Mouse (Mus musculus): ENCODE results near the gene B4galt2. TPM values are rescaled to one million over a fixed set of nuclear protein-coding genes. Genes with fewer than 3 reads are reported as not detected.

The B4galt2 gene
- polyA plus RNA-seq, 1 experiment from 2014 or later: 38.7 TPM

DNA sequence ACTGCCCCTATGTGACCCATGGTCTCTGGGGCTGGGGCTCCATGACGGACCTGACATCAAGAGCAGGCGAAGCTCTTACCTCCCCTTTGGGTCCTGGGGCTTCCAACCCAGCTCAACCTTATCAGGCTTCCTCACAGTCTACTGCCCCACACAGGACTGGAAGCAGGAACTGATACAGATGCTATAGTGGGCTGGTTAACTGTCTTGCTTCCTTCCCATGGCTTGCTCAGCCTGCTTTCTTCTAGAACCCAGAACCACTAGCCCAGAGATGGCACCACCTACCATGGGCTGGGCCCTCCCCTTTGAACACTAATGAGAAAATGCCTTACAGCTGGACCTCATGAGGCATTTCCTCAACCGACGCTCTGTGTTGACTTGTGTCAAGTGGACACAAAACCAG lies 34.1 kb upstream of the B4galt2 start:
- 75% methylated on average over 4 of the region's 4 CpGs for WGBS
- Histone ChIP-seq H3K27ac (no peak overlapping the region), H3K9me3 (no peaks in the 10 kb centered on the region), H3K36me3 (peaks cover 3% of the 10 kb centered on the region; the same call in 1 of the 2 replicates), H3K27me3 (peaks cover 5% of the 10 kb centered on the region; the same call in 1 of the 2 replicates), H3K4me1 (peaks cover 27% of the 10 kb centered on the region), H3K9ac (no peak overlapping the region), H3K4me2 (no peak overlapping the region), H3K4me3 (no peak overlapping the region)
- no peak for ATAC-seq (ENCODE audit: insufficient number of reproducible peaks, insufficient read depth, low FRiP score, low TSS enrichment, low read depth)

DNA sequence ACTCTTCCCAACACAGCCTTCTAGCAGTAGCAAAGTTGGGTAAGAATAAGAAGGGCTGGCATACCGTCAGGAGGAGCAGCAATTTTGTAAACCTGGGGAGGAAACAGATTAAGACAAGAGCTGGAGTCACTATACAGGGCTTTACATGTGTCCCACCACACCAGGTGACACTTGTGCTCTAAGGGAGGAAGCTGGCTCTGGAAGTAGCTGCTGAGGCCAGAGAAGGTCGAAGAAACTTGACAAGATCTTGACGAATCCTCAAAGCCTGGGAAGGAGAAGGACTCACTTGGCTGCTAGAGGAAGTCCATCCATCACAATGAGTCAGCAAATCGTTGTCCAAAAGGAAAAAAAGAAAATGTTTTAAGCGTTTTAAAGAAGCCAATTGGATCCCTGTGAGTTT lies 33.1 kb upstream of the B4galt2 start:
- ATAC-seq (ENCODE audit: insufficient number of reproducible peaks, insufficient read depth, low FRiP score, low TSS enrichment, low read depth): no peak
- Histone ChIP-seq H3K4me3 (peak overlapping the region; percentile 66; the same call in 1 of the 2 replicates), H3K9me3 (no peaks in the 10 kb centered on the region), H3K27ac (no peak overlapping the region), H3K9ac (no peak overlapping the region), H3K36me3 (peaks cover 14% of the 10 kb centered on the region), H3K4me2 (peak overlapping the region; percentile 100; the same call in 1 of the 2 replicates), H3K27me3 (peaks cover under 1% of the 10 kb centered on the region; the same call in 1 of the 2 replicates), H3K4me1 (peaks cover 32% of the 10 kb centered on the region)
- 88% methylated on average over 5 of the region's 5 CpGs for WGBS

DNA sequence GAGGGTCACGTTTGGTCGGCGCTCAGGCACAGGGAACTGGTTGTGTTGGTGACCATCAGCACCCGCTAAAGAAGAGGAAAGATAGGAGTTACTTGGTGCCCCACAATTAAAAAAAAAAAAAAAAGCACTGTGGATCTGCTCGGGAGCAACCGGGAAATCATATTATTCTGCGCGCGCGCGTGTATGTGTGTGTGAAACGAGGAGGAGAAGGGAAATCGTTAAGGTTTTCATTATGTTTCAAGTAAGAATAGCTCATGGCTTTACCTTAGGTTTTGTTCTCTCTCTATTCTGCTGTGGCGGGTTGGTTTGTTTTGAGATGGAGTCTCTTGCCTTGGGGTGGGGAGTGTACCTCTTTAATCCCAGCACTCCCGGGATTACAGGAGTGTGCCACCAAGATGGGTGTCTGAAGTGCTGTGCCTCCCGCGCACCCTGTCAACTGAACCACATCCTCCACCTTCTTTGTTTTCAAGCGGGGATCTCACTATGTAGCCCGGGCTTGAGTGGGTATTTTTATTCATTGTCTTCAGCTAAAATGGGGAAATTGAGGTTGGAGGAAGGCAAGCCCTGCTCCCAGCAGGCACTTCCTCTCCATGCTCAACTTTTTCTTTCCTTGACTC lies 32.3 kb upstream of the B4galt2 start:
- Histone ChIP-seq H3K36me3 (peaks cover 21% of the 10 kb centered on the region), H3K4me1 (peaks cover 32% of the 10 kb centered on the region), H3K9me3 (no peaks in the 10 kb centered on the region), H3K27ac (peak overlapping the region; percentile 80), H3K9ac (peak overlapping the region; percentile 84), H3K4me2 (peak overlapping the region; percentile 100), H3K27me3 (no peaks in the 10 kb centered on the region), H3K4me3 (peak overlapping the region; percentile 66)
- ATAC-seq (ENCODE audit: insufficient number of reproducible peaks, insufficient read depth, low FRiP score, low TSS enrichment, low read depth): no peak
- WGBS: 6% methylated on average over 19 of the region's 19 CpGs

DNA sequence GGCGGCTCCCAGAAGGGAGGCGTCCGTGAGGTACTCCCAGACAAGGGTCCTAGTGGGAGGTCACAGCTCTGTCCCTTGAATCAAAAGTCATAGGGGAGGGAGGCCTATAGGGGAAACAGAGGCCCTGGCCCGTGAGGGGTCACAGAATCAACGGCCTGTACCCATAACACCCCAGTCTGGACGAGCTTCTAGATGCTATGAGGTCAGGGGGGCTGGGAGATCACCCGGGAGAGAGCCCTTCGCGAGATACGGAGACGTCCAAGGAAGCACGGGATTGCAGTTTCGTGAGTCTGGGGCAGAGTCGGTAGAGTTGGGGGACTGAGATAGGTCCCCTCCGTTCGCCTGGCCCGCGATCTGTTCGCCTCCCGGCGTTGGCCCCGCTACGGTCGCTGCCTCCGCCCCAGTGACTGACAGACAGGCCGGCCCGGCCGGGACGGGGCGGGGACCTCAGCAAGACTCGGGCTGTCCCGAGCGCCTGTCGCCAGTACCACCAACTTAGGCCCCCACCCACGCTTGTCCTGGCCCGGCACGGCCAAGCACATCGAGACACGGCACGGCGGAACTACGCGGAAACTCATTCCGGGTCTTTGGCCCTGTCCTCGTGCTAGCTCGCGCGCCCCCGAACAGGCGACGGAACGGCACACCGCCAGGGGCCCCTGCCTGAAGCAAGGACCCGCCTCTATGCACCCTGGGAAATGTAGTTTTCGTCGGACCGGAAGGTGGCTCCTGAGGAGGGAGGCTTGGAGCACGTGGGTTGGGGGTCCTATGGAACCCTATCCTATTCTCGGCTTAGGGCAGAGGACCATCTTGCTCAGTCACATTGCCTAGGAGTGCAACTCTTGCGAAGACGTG lies 31.5 kb upstream of the B4galt2 start, which contains the start of gene Ipo13:
Ipo13 (minus strand) TSS at position 409 of the 852 bp plus-strand sequence.
- peak; percentile 88 for ATAC-seq (ENCODE audit: insufficient number of reproducible peaks, insufficient read depth, low FRiP score, low TSS enrichment, low read depth)
- Histone ChIP-seq H3K27ac (peak within 1 kb of the TSS; percentile 80), H3K27me3 (no peaks in the 10 kb centered on the region), H3K4me1 (peaks cover 37% of the 10 kb centered on the region), H3K4me2 (peak within 1 kb of the TSS; percentile 100), H3K36me3 (peaks cover 26% of the 10 kb centered on the region), H3K9ac (peak within 1 kb of the TSS; percentile 84), H3K4me3 (peak within 1 kb of the TSS; percentile 66), H3K9me3 (no peaks in the 10 kb centered on the region)
- under 1% methylated on average over 61 of the region's 61 CpGs for WGBS

DNA sequence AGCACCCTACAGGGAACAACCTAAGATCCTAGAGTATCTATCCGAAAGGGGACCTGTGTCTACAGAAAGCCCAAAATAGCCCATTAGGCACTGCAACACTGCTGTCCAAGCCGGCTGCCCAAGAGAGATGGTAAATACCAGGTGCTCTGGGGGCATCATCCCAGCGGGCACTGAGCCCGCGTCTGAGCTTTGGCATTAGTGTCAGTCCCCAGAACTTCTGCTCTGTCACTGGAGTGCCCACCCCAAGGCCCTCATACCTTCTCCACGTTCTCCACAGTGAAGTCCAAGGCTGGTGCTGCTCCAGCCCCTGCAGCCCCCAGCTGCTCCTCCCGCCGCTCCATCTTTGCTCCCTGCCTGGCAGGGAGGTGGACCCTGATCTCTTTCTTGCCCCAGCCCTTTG lies 30.7 kb upstream of the B4galt2 start:
- peak overlapping the region; percentile 84 for H3K9ac ChIP-seq
- H3K27me3 ChIP-seq: no peaks in the 10 kb centered on the region
- H3K27ac ChIP-seq: 0 out of 2 replicates have a peak overlapping the region, but pooled peaks have one; percentile 7
- H3K4me2 ChIP-seq: peak overlapping the region; percentile 100
- 10% methylated on average over 8 of the region's 8 CpGs for WGBS
- H3K4me1 ChIP-seq: peaks cover 41% of the 10 kb centered on the region
- H3K9me3 ChIP-seq: no peaks in the 10 kb centered on the region
- H3K4me3 ChIP-seq: peak overlapping the region; percentile 66
- no peak for ATAC-seq (ENCODE audit: insufficient number of reproducible peaks, insufficient read depth, low FRiP score, low TSS enrichment, low read depth)
- peaks cover 29% of the 10 kb centered on the region for H3K36me3 ChIP-seq

DNA sequence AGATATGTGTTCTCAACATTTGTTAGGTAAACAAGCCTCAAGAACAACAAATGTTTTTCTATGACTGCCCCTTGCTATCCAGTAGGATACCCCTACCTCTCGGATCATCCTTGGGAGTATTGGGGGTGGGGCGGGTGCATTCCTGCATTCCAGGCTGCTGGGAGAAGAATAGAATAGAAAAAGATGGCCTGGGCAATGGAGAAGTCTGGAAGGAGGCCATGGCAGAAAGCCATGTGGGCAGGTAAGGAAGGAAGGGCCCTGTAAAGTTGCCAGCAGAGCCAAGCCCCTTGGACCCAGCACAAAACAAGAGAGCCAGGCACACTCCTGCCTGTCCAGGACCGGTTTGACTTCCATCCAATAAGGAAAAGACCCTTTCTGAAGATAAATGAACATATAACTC lies 30.1 kb upstream of the B4galt2 start:
- ATAC-seq (ENCODE audit: insufficient number of reproducible peaks, insufficient read depth, low FRiP score, low TSS enrichment, low read depth): no peak
- Histone ChIP-seq H3K4me1 (peaks cover 44% of the 10 kb centered on the region), H3K36me3 (peaks cover 32% of the 10 kb centered on the region), H3K4me3 (peak overlapping the region; percentile 66), H3K27me3 (no peaks in the 10 kb centered on the region), H3K9me3 (no peaks in the 10 kb centered on the region), H3K9ac (peak overlapping the region; percentile 84), H3K4me2 (peak overlapping the region; percentile 100), H3K27ac (no peak overlapping the region)
- WGBS: 54% methylated on average over 3 of the region's 3 CpGs

DNA sequence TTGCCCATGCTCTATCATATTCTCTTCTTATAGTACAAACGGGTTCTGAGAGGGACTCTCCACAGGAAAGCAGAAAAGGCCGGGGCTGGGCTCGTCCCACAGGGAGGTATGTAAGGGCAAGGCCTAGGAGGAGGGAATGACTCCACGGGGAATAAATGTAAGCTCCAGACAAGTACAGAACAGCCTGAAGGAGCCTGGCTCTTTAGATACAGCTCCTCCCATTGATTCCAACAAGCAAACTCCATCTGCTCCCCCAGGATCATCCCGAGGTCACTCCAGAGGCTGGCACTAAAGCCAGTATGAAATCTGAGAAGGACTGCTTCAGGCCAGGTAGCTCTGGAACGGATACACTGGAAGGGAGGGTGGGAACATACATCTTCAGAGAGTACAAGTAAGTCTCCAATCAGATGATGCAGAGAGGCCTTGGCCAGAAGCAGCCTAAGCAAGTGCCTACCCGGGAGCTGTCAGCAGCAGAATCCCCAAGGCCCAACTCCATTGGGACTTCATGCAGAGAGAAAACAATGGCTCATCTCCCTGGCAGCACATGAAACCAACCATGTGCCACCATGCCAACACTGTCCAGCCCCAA lies 29.5 kb upstream of the B4galt2 start:
- Histone ChIP-seq H3K9me3 (no peaks in the 10 kb centered on the region), H3K4me3 (peak overlapping the region; percentile 66; the same call in 1 of the 2 replicates), H3K27me3 (no peaks in the 10 kb centered on the region), H3K4me2 (peak overlapping the region; percentile 100), H3K36me3 (peaks cover 37% of the 10 kb centered on the region), H3K27ac (no peak overlapping the region), H3K9ac (peak overlapping the region; percentile 84; the same call in 1 of the 2 replicates), H3K4me1 (peaks cover 44% of the 10 kb centered on the region)
- WGBS: 38% methylated on average over 7 of the region's 7 CpGs
- no peak for ATAC-seq (ENCODE audit: insufficient number of reproducible peaks, insufficient read depth, low FRiP score, low TSS enrichment, low read depth)

DNA sequence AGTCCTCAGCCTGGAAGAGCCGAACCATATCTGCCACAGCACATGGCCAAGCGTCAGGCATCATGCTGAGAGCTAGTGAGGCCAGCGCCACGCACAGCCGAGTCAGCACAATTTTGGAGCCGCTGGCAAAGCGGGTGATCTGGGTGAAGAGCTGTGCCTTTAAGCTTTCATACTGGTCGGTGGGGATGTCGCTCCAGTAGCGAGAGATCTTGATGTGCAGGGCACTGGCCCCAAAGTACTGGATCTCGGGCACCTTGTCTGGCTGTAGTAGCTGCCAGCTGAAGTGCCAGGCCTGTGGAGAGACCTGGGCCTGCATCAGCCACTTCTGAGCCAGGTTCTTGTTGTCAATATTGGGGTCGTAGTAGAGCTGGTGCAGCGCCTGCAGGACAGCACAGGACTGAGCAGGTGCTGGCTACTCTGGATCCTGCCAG lies 28.9 kb upstream of the B4galt2 start:
- Histone ChIP-seq H3K4me2 (no peak overlapping the region), H3K27ac (no peak overlapping the region), H3K4me1 (peaks cover 44% of the 10 kb centered on the region), H3K36me3 (peaks cover 38% of the 10 kb centered on the region), H3K4me3 (no peak overlapping the region; the same call in 1 of the 2 replicates), H3K27me3 (no peaks in the 10 kb centered on the region), H3K9ac (peak overlapping the region; percentile 84; the same call in 1 of the 2 replicates), H3K9me3 (no peaks in the 10 kb centered on the region)
- no peak for ATAC-seq (ENCODE audit: insufficient number of reproducible peaks, insufficient read depth, low FRiP score, low TSS enrichment, low read depth)
- 91% methylated on average over 13 of the region's 13 CpGs for WGBS

DNA sequence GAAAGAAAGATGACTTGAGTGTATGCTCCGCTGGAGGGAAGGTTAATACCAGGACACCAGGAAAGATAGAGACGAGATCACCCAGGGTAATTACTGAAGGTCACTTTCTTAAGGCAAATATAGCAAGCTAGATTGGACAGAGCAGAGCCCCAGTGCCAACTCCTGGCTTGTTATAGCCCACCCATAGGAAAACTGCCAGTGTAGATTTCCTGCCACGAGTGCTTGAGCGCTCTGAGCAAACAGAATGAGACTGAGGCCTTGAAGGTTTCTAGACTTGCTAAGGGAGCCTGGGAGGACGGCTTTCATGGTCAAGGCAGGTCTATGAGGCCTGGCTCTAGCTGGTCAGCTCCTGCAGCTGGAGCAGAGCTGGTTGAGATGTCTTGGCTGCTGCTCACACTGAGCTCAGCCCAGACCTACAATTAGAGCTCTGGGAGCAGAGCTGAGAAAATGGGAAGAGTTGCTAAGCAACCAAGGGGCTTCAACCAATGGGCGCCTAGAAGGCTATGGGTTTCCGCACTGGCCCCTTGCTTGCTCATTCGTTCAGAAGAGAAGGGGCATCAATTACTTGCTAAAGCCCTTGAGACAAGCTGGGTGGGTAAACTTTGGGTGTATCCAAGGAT lies 25.7 kb upstream of the B4galt2 start:
- 74% methylated on average over 8 of the region's 8 CpGs for WGBS
- Histone ChIP-seq H3K4me2 (no peak overlapping the region; the same call in 1 of the 2 replicates), H3K36me3 (peaks cover 61% of the 10 kb centered on the region), H3K27me3 (no peaks in the 10 kb centered on the region), H3K4me3 (no peak overlapping the region), H3K9me3 (no peaks in the 10 kb centered on the region), H3K9ac (no peak overlapping the region), H3K27ac (no peak overlapping the region), H3K4me1 (peaks cover 32% of the 10 kb centered on the region)
- no peak for ATAC-seq (ENCODE audit: insufficient number of reproducible peaks, insufficient read depth, low FRiP score, low TSS enrichment, low read depth)

DNA sequence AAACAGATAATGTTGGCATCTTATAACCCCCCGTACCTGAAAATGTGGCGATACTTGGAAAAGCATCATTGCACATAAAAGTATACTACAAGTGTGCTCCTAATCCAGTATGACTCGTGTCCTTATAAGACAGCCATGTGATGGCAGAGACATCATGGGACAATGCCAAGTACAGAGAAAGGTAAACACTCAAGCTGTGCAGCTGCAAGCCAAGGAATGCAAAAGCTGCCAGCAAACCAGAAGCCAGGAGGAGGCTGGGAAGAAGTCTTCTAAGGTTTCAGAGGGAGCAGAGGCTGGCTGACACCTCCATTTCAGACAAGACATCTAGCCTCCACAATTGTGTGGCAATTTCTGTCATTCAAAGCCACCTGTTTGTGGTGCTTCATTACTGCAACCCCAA lies 22.9 kb upstream of the B4galt2 start:
- Histone ChIP-seq H3K4me3 (no peak overlapping the region), H3K36me3 (peaks cover 73% of the 10 kb centered on the region), H3K4me2 (no peak overlapping the region), H3K4me1 (peaks cover 11% of the 10 kb centered on the region), H3K27me3 (no peaks in the 10 kb centered on the region), H3K27ac (no peak overlapping the region), H3K9ac (no peak overlapping the region), H3K9me3 (no peaks in the 10 kb centered on the region)
- WGBS: 90% methylated on average over 3 of the region's 3 CpGs
- ATAC-seq (ENCODE audit: insufficient number of reproducible peaks, insufficient read depth, low FRiP score, low TSS enrichment, low read depth): no peak

DNA sequence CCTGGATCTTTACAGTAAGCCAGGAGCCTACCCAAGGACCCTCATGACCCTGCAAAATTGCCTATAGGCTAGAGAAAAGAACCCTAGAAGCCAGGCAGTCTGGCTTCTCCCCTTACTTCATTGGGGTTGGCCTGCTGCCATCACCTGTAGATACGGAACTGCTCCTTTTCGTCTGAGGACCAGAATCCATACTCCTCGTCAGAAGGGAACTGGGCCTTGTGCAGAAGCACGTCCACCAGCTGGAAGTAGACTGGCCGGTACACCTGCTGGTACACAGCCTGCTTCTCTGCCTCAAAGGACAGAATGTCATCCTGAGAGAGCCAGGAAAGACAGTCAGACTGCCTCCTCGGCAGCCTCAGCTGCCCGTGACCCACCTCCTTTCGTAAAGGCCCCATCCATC lies 21.5 kb upstream of the B4galt2 start:
- WGBS: 91% methylated on average over 8 of the region's 8 CpGs
- no peak for ATAC-seq (ENCODE audit: insufficient number of reproducible peaks, insufficient read depth, low FRiP score, low TSS enrichment, low read depth)
- Histone ChIP-seq H3K27me3 (no peaks in the 10 kb centered on the region), H3K9ac (no peak overlapping the region), H3K4me2 (no peak overlapping the region), H3K9me3 (no peaks in the 10 kb centered on the region), H3K4me3 (no peak overlapping the region), H3K36me3 (peaks cover 77% of the 10 kb centered on the region), H3K27ac (no peak overlapping the region), H3K4me1 (peaks cover 6% of the 10 kb centered on the region)
